Mouse (Mus musculus): ENCODE measurements around the gene Ralgapb.

The Ralgapb gene

GRCm38 (mm10) chr2:158408997-158409594, 552 bp upstream of the Ralgapb start:
- DNase-seq = no peak

GRCm38 (mm10) chr2:158410022-158411014, 670 bp downstream of the Ralgapb start:
- DNase-seq = peak; percentile 62

- DNase-seq = no peak
Measured at GRCm38 (mm10) chr2:158413240-158413639, 3.6 kb downstream of the Ralgapb start.

GRCm38 (mm10) chr2:158415826-158416225, 6.2 kb downstream of the Ralgapb start:
- DNase-seq = no peak

GRCm38 (mm10) chr2:158418663-158419062, 9.0 kb downstream of the Ralgapb start:
- no peak for DNase-seq

GRCm38 (mm10) chr2:158445814-158446213, 36.2 kb downstream of the Ralgapb start:
- no peak for DNase-seq

GRCm38 (mm10) chr2:158449845-158450244, 40.2 kb downstream of the Ralgapb start:
- no peak for DNase-seq

GRCm38 (mm10) chr2:158456451-158456850, 46.8 kb downstream of the Ralgapb start:
- DNase-seq = no peak

GRCm38 (mm10) chr2:158457610-158458009, 48.0 kb downstream of the Ralgapb start:
- no peak for DNase-seq

GRCm38 (mm10) chr2:158462450-158462849, 52.8 kb downstream of the Ralgapb start:
- no peak for DNase-seq

- DNase-seq = no peak
Measured at GRCm38 (mm10) chr2:158474159-158474558, 64.5 kb downstream of the Ralgapb start.

GRCm38 (mm10) chr2:158477640-158478039, 68.0 kb downstream of the Ralgapb start:
- no peak for DNase-seq

- DNase-seq = no peak
Measured at GRCm38 (mm10) chr2:158498457-158498856, 88.8 kb downstream of the Ralgapb start.

GRCm38 (mm10) chr2:158501836-158502812, 92.5 kb downstream of the Ralgapb start, which contains the start of gene Adig:
Adig (plus strand) TSS chr2:158502612.
- no peak for DNase-seq

- no peak for DNase-seq
Measured at GRCm38 (mm10) chr2:158503226-158503625, 93.6 kb downstream of the Ralgapb start.

- no peak for DNase-seq
Measured at GRCm38 (mm10) chr2:158503671-158504070, 94.0 kb downstream of the Ralgapb start.

GRCm38 (mm10) chr2:158506475-158506874, 96.8 kb downstream of the Ralgapb start:
- no peak for DNase-seq

GRCm38 (mm10) chr2:158507046-158507445, 97.4 kb downstream of the Ralgapb start:
- no peak for DNase-seq

GRCm38 (mm10) chr2:158510665-158511064, 101.0 kb downstream of the Ralgapb start:
- DNase-seq = peak; percentile 19

- no peak for DNase-seq
Measured at GRCm38 (mm10) chr2:158512528-158512927, 102.9 kb downstream of the Ralgapb start, which contains the start of gene Arhgap40. Arhgap40 (plus strand) TSS chr2:158512796.

- DNase-seq = no peak
Measured at GRCm38 (mm10) chr2:158513821-158514336, 104.2 kb downstream of the Ralgapb start.

GRCm38 (mm10) chr2:158518583-158518982, 108.9 kb downstream of the Ralgapb start:
- no peak for DNase-seq
